Mouse (Mus musculus): ENCODE results near the gene Nin. TPM values are rescaled to one million over a fixed set of nuclear protein-coding genes. Genes with fewer than 3 reads are reported as not detected.
"Not testable (repeated sequence)": the region's sequence is repeated elsewhere in the genome, so short reads cannot be mapped to it uniquely, and the experiment has no call there.

The Nin gene
- total and polyA plus RNA-seq, 3 experiments = 29.0 to 51.7 (median 37.2) TPM

DNA sequence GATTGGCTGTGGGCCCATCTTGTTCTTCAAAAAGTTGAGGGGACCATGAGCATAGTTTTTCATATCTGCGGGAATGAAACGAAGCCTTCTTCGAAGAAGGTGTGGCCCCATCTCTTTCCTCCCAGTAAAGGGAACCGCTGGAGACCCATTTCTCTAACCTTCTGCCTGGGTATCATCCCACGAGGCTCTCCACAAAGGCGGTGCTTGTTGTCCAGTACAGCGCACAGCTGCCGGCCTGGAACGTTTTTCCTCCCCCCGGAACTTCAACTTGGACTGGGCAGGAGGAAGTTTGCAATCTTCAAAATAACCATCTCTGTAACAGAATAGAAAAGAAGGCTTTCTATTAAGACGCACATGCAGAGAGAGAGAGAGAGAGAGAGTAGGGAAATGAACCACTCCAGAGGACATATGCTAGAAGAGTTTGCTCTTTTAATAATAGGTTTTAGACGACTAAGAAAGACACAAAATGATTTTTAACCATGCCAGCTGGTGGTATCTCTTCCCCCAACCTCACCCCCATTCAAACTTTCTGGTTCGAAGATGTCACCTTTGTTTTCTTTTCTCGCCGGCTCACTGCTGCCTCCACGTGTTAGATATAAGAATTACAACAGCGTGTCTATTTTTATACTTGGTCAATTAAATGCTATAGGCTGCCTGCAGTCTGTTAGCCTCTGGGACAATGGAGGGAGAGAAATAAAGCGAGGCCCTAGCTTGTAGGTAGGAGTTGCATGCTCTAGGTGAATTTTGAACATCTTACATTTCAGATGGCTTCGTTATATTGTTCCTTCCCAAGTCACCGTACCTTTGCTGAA is 31.3 kb upstream of the Nin start (continued):
- TF ChIP-seq EP300 (IDR thresholded peaks at IDR 0.05; ENCODE audit: low read length) (peak; percentile 57; the same call in 1 of the 2 replicates), SIN3A (IDR thresholded peaks at IDR 0.05; ENCODE audit: low read length) (peak; percentile 73; the same call in 1 of the 2 replicates), MXI1 (IDR thresholded peaks at IDR 0.05; ENCODE audit: low read depth, low read length) (peak; percentile 55), USF1 (IDR thresholded peaks at IDR 0.05; ENCODE audit: low read depth, low read length) (no peak; the same call in 1 of the 2 replicates), ELF1 (IDR thresholded peaks at IDR 0.05; ENCODE audit: low read depth, low read length) (0 out of 2 replicates have a peak, but pooled peaks have one; percentile 38), CHD1 (IDR thresholded peaks at IDR 0.05; ENCODE audit: low read depth, low read length) (no peak), ZKSCAN1 (IDR thresholded peaks at IDR 0.05; ENCODE audit: borderline replicate concordance, low read depth, low read length) (no peak), MAX (IDR thresholded peaks at IDR 0.05; ENCODE audit: low read length) (peak; percentile 91), MYC (IDR thresholded peaks at IDR 0.05; ENCODE audit: low read depth, low read length) (peak; percentile 86; the same call in 1 of the 2 replicates), E2F4 (IDR thresholded peaks at IDR 0.05; ENCODE audit: insufficient replicate concordance, low read depth, low read length) (no peak)

- DNase-seq (ENCODE audit: extremely low read depth) = peak; percentile 24
- H3K36me3 ChIP-seq (replicated peaks in 1 of 2; ENCODE audit: control insufficient read depth in 1 of 2, insufficient read depth in 1 of 2, low read length in 1 of 2); H3K4me3 ChIP-seq (replicated peaks in 1 of 3; ENCODE audit: low read depth in 2 of 3, low read length in 2 of 3, poor library complexity in 1 of 3); H3K79me2 ChIP-seq (replicated peaks; ENCODE audit: control insufficient read depth, extremely low read depth, insufficient read depth, poor library complexity, severe bottlenecking); H3K9me3 ChIP-seq (replicated peaks; ENCODE audit: low read length); H3K27ac ChIP-seq (ENCODE audit: insufficient read depth, low read depth); dilution Hi-C loops (cut with MboI; ENCODE audit: extremely low pct_ligation_motif_present, extremely low pct_unique_long_range_greater_than_20kb, low sequenced_read_pairs); H3K27me3 ChIP-seq (replicated peaks): not testable (repeated sequence)
- H3K4me1 ChIP-seq (ENCODE audit: control insufficient read depth in 1 of 2, insufficient read depth in 2 of 2) = peaks cover 8 to 41% of the 10 kb centered on the region in 2 experiments
- TF ChIP-seq MXI1 (IDR thresholded peaks at IDR 0.05; ENCODE audit: low read depth, low read length) (0 out of 2 replicates have a peak, but pooled peaks have one; percentile 3), BHLHE40 (IDR thresholded peaks at IDR 0.05; ENCODE audit: low read depth, low read length) (0 out of 2 replicates have a peak, but pooled peaks have one; percentile 8), TCF12 (IDR thresholded peaks at IDR 0.05; ENCODE audit: low read depth, low read length) (0 out of 2 replicates have a peak, but pooled peaks have one; percentile 27), MEF2A (IDR thresholded peaks at IDR 0.05; ENCODE audit: borderline replicate concordance, low read depth, low read length) (peak; percentile 70; the same call in 1 of the 2 replicates), ETS1 (conservative IDR thresholded peaks at IDR 0.05; ENCODE audit: low read depth, low read length) (0 out of 2 replicates have a peak, but pooled peaks have one; percentile 30)
- in situ Hi-C loops (cut with MboI; ENCODE audit: low pct_ligation_motif_present, low pct_unique_long_range_greater_than_20kb, low sequenced_read_pairs) = loop anchor here (10.0 kb wide), 1 partner anchor 69 kb away; no protein-coding TSS in a partner anchor
- peak overlapping the region; percentile 61 for H3K9ac ChIP-seq (ENCODE audit: insufficient read depth, low read depth)
- 0 out of 2 replicates have a peak overlapping the region, but pooled peaks have one; percentile 76 for H3K4me2 ChIP-seq (ENCODE audit: insufficient read depth, low read depth, poor library complexity, severe bottlenecking)
Observed at GRCm38 (mm10) chr12:70144106-70144587, 30.6 kb upstream of the Nin start.

All from CH12.LX (cell line).